Mouse (Mus musculus): ENCODE data around the gene Adam20.
A peak's percentile ranks its signal among the peaks of the same experiment; 100 is the strongest.
"Not testable (repeated sequence)": the region's sequence is repeated elsewhere in the genome, so short reads cannot be mapped to it uniquely, and the experiment has no call there.

Adam20 gene

DNA sequence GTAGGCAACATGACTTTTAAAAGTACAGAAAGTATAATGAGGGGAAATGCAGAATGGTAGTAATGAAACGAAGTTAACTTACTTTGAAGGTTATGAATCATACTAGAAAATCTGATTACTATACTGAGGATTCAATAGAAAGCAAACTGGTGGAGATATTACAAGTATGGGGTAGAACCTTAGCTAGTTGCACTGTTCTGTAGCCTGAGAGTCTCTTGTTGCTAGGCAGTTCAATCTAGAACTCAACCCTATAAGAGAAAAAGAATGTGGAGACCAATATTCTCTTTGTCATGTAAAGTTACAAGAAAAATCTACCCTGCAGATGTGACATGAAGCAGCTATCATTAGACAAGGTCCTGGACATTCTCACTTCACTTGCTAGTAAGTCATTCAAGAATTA lies at the start of gene Adam20:
Gene Adam20, plus strand, starts transcription at position 301 of the 400 bp plus-strand sequence.
- not testable (repeated sequence) for DNase-seq

DNA sequence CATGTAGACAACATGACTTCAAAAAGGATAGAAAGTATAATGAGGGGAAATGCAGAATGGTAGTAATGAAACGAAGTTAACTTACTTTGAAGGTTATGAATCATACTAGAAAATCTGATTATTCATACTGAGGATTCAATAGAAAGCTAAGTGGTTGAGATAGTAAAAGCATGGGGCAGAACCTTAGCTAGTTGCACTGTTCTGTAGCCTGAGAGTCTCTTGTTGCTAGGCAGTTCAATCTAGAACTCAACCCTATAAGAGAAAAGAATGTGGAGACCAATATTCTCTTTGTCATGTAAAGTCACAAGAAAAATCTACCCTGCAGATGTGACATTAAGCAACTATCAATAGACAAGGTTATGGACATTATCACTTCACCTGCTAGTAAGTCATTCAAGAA lies 41.2 kb upstream of the Adam20 start, which contains the start of gene Adam25:
Gene Adam25, plus strand, starts transcription at position 301 of the 400 bp plus-strand sequence.
- not testable (repeated sequence) for DNase-seq

DNA sequence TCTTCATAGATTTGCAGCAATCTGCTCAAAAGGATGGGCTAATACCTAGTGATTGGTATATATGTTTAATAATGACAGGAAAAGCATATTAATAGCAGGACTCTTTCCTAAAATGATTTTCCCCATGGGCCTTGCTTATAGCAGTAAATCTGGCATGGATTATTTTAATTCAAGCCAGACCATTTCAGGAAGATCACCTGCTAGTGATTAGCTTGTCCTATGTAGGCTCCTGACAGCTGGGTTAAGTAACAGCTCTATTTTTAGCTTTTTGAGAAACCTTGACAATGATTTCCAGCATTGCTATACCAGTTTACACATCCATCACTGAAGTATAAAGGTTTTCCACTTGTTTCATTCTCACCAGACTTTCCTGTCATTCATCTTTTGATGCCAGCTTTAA lies 9.8 kb upstream of the Adam20 start:
- no peak for DNase-seq

DNA sequence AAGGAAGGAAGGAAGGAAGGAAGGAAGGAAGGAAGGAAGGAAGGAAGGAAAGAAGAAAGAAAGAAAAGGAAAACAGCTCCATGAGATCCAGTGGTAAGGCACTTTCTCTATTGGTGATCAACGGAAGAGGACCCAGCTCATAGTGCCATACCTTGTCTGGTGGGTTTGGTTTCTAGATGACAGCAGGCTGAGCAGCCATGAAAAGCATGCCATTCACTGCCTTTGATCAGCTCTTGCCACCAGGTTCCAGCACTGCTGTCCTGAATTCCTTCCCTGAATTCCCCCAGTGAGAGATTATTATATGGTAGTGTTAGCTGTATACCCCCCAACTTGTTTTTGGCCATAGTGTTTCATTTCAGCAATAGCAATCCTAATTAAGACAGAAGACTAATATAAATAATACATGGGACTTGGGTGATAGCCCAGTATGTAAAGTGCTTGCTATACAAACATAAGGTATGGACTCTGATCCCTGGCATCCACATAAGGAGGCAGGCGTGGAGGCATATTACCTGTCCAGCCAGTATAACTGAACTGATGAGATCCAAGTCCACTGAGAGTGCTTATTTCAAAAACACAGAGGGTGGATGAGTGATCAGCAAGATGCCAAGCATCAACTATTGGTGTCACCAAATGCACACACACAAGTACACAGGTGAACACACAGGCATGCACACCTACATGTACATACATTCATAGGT lies 10.5 kb downstream of the Adam20 start:
- peak; percentile 4 for DNase-seq
